In genomic region chr4:24496953-24497319, GRCm38 (mm10) we compare ENCODE assay signal across 8 mouse cellular contexts. TPM values are rescaled to one million over a fixed set of nuclear protein-coding genes. Genes with fewer than 3 reads are reported as not detected.
A peak's percentile ranks its signal among the peaks of the same experiment; 100 is the strongest.
DNase-seq lines count a peak whose midpoint lies in the region; ATAC-seq and TF ChIP-seq lines count a peak whose summit lies in the region.

No protein-coding gene starts in this region.

- no peak for TF ChIP-seq CTCF in left cerebral cortex, adult 2 months (IDR thresholded peaks at IDR 0.05)

- WGBS in embryonic facial prominence, embryonic 11.5 days, result under 1% methylated on average over 7 of the region's 7 CpGs
- WGBS in intestine, embryonic 16.5 days, result under 1% methylated on average over 7 of the region's 7 CpGs
- WGBS in neural tube, embryonic 13.5 days, result 2% methylated on average over 7 of the region's 7 CpGs

- H3K27me3 ChIP-seq in embryonic facial prominence, embryonic 11.5 days (ENCODE audit: control insufficient read depth, insufficient read depth, low read length), result no peaks in the 10 kb centered on the region
- no peaks in the 10 kb centered on the region for H3K27me3 ChIP-seq in intestine, embryonic 16.5 days (replicated peaks; ENCODE audit: control insufficient read depth, insufficient read depth, low read length)
- H3K27me3 ChIP-seq in neural tube, embryonic 13.5 days, result no peaks in the 10 kb centered on the region

- intact Hi-C loops in left cerebral cortex, adult 2 months (cut with DNase I), result loop anchor here (5.0 kb wide), 1 partner anchor 400 kb away; the partner anchor contains the start of gene Ndufaf4
- intact Hi-C loops in left cerebral cortex, postnatal 10 days (cut with DNase I), result no loop called here

- H3K9me3 ChIP-seq in embryonic facial prominence, embryonic 11.5 days (replicated peaks; ENCODE audit: control insufficient read depth, low read length), result no peaks in the 10 kb centered on the region
- H3K9me3 ChIP-seq in intestine, embryonic 16.5 days (ENCODE audit: control insufficient read depth, low read length), result no peaks in the 10 kb centered on the region
- H3K9me3 ChIP-seq in neural tube, embryonic 13.5 days, result no peaks in the 10 kb centered on the region

- no peak for ATAC-seq in embryonic facial prominence, embryonic 11.5 days (replicated peaks; ENCODE audit: insufficient number of reproducible peaks, low FRiP score, low TSS enrichment, low read depth)
- ATAC-seq in intestine, embryonic 16.5 days, result no peak
- ATAC-seq in neural tube, embryonic 13.5 days (ENCODE audit: low read depth), result no peak

- peak overlapping the region; percentile 96 for H3K9ac ChIP-seq in embryonic facial prominence, embryonic 11.5 days (replicated peaks; ENCODE audit: low read length)
- H3K9ac ChIP-seq in intestine, embryonic 16.5 days (ENCODE audit: low read depth, low read length), result peak overlapping the region; percentile 97
- H3K9ac ChIP-seq in neural tube, embryonic 13.5 days, result peak overlapping the region; percentile 90

- no peaks in the 10 kb centered on the region for H3K36me3 ChIP-seq in embryonic facial prominence, embryonic 11.5 days (replicated peaks; ENCODE audit: control insufficient read depth, insufficient read depth, low read depth, low read length)
- no peaks in the 10 kb centered on the region for H3K36me3 ChIP-seq in intestine, embryonic 16.5 days (ENCODE audit: control insufficient read depth, insufficient read depth, low read length)
- H3K36me3 ChIP-seq in neural tube, embryonic 13.5 days, result no peaks in the 10 kb centered on the region

- peak overlapping the region; percentile 84 for H3K4me3 ChIP-seq in left cerebral cortex, adult 2 months
- peak overlapping the region; percentile 83 for H3K4me3 ChIP-seq in embryonic facial prominence, embryonic 11.5 days (ENCODE audit: low read depth, low read length)
- peak overlapping the region; percentile 92 for H3K4me3 ChIP-seq in intestine, embryonic 16.5 days (ENCODE audit: low read length)
- peak overlapping the region; percentile 92 for H3K4me3 ChIP-seq in neural tube, embryonic 13.5 days

- no peaks in the 10 kb centered on the region for H3K4me1 ChIP-seq in embryonic facial prominence, embryonic 11.5 days (ENCODE audit: control insufficient read depth, insufficient read depth, low read length)
- H3K4me1 ChIP-seq in intestine, embryonic 16.5 days (ENCODE audit: control insufficient read depth, insufficient read depth, low read length), result no peaks in the 10 kb centered on the region; the same call in 1 of the 2 replicates
- peaks cover 6% of the 10 kb centered on the region; the same call in 1 of the 2 replicates for H3K4me1 ChIP-seq in neural tube, embryonic 13.5 days (replicated peaks)

- peak overlapping the region; percentile 60 for H3K4me2 ChIP-seq in embryonic facial prominence, embryonic 11.5 days (ENCODE audit: low read depth, low read length)
- H3K4me2 ChIP-seq in intestine, embryonic 16.5 days (ENCODE audit: low read depth, low read length), result peak overlapping the region; percentile 75
- peak overlapping the region; percentile 88 for H3K4me2 ChIP-seq in neural tube, embryonic 13.5 days

- no peak overlapping the region for H3K27ac ChIP-seq in left cerebral cortex, adult 2 months
- no peak overlapping the region for H3K27ac ChIP-seq in embryonic facial prominence, embryonic 11.5 days (replicated peaks; ENCODE audit: low read depth, low read length)
- H3K27ac ChIP-seq in intestine, embryonic 16.5 days (ENCODE audit: low read length), result peak overlapping the region; percentile 65
- no peak overlapping the region for H3K27ac ChIP-seq in neural tube, embryonic 13.5 days (replicated peaks)

- no peak for DNase-seq in left cerebral cortex, adult 2 months (ENCODE audit: extremely low spot score in 1 of 2, low spot score in 2 of 2)
- DNase-seq in left cerebral cortex, postnatal 10 days (ENCODE audit: extremely low spot score in 1 of 2, low spot score in 2 of 2), result no peak
- DNase-seq in embryonic facial prominence, embryonic 11.5 days (ENCODE audit: low spot score), result no peak
- DNase-seq in layer of hippocampus, postnatal 25 days (ENCODE audit: extremely low spot score in 1 of 2, low spot score in 1 of 2), result no peak
- no peak for DNase-seq in kidney, adult 8-10 months
- no peak for DNase-seq in urinary bladder, adult 2 months (ENCODE audit: low spot score)

RNA-seq across cellular contexts. Expression of gene Mms22l, which starts 0.7 kb away (rescaled TPM):
- total RNA-seq in left cerebral cortex, adult 2 months (2021), result 1 to 10 TPM in 1 of 2 experiments, under 1 TPM in 1; 0.82 to 1.7 TPM
- total RNA-seq in left cerebral cortex, postnatal 10 days (2021), result 1 to 10 TPM; 2.4 to 2.8 TPM
- 38.5 and 42.1 TPM in 2 replicates for polyA plus RNA-seq in embryonic facial prominence, embryonic 11.5 days (2014; fragmentation: Nextera tagmentation; extraction: Ambion mirVana)
- 17.4 and 18.9 TPM in 2 replicates for polyA plus RNA-seq in intestine, embryonic 16.5 days (2015; fragmentation: Nextera tagmentation; extraction: Ambion mirVana)
- 5.2 and 7.3 TPM in 2 replicates for polyA plus RNA-seq in neural tube, embryonic 13.5 days (2015; fragmentation: Nextera tagmentation; extraction: Ambion mirVana)
- 1 to 10 TPM in 1 of 2 experiments, under 1 TPM in 1; 0.81 to 1.2 TPM for total RNA-seq in layer of hippocampus, postnatal 25 days (2021)
- polyA plus RNA-seq in urinary bladder, adult 2 months (2012; rRNA removed), result 2.8 and 3.3 TPM in 2 replicates
